Mouse (Mus musculus) G1E (cell line): ENCODE data around the gene Lipe.

ENCODE experiments used
- CTCF ChIP-seq: IDR thresholded peaks from 2 replicates; pipeline ENCODE4 v1.5.1; 2012; ENCODE audit warnings: low read depth, low read length, inconsistent platforms, mixed read lengths
- POLR2AphosphoS5 ChIP-seq: IDR thresholded peaks from 2 replicates; pipeline ENCODE4 v1.6.1; 2012; ENCODE audit warnings: low read depth, low read length, inconsistent platforms; ENCODE audit not compliant: insufficient replicate concordance

DNA sequence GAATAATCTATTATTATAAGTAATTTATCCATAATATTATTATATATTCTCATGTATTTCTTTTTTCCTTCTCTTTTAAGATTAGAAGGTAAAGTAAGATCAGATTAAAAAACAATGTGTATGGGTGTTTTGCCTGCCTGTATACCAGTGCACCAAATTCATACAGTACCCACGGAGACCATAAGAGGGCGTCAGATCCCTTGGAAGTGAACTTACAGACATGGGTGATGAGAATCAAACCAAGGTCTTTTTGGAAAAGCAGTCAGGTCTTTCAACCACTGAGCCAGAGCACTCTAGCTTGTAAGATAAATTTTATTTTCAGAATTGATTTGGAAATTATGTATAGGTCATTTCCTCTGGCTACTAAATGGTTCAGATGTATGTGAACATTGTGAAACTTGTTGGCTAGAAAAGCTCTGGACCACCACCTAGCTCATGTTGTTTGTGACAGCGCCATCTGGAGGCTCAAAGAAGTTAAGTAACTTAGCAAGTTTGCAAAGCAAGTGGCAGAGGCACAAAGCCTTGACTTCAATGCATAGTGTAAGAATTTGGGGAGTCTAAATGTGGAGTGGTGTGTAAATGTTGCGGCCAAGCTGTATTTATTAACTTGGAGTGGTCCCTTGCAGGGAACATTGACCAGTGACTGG lies 10.7 kb upstream of the Lipe start:
- TF ChIP-seq CTCF (no peak), POLR2AphosphoS5 (no peak)
